Mouse (Mus musculus) midbrain, postnatal 0 days (tissue): Measurements from ENCODE around the gene Fundc1. TPM values are rescaled to one million over a fixed set of nuclear protein-coding genes. Genes with fewer than 3 reads are reported as not detected.
A peak's percentile ranks its signal among the peaks of the same experiment; 100 is the strongest.

Experiments
- ATAC-seq: fragments of 200-750 bp; cut with Nextera tagmentation; 2 replicates; pipeline ENCODE4 v1.8.0; 2017; ENCODE audit warnings: moderate number of reproducible peaks, mild to moderate bottlenecking, moderate TSS enrichment, moderate library complexity; ENCODE audit not compliant: low FRiP score
- DNase-seq: peaks from one replicate; pipeline ENCODE4 v3.0.0-alpha.2; 2015; ENCODE audit warnings: low spot score
- H3K27ac ChIP-seq: fragments of 300-500 bp; sonication (generic); 2 replicates; pipeline ENCODE4 v1.5.1; 2014; ENCODE audit warnings: low read depth, mild to moderate bottlenecking, low read length, mixed read lengths
- H3K27me3 ChIP-seq: fragments of 300-500 bp; sonication (generic); 2 replicates; pipeline ENCODE4 v1.6.1; 2014; ENCODE audit warnings: low read length, control low read depth, mixed read lengths; ENCODE audit not compliant: insufficient read depth
- H3K36me3 ChIP-seq: fragments of 300-500 bp; sonication (generic); 2 replicates; pipeline ENCODE4 v1.6.1; 2014; ENCODE audit warnings: low read length, control low read depth, mixed read lengths; ENCODE audit not compliant: insufficient read depth
- H3K4me1 ChIP-seq: fragments of 300-500 bp; sonication (generic); 2 replicates; pipeline ENCODE4 v1.6.1; 2014; ENCODE audit warnings: mild to moderate bottlenecking, control low read depth, antibody characterized with exemption, low read length, mixed read lengths; ENCODE audit not compliant: insufficient read depth
- H3K4me2 ChIP-seq: fragments of 300-500 bp; sonication (generic); 2 replicates; pipeline ENCODE4 v1.6.1; 2014; ENCODE audit warnings: low read depth, mild to moderate bottlenecking, low read length, mixed read lengths; ENCODE audit not compliant: poor library complexity, severe bottlenecking
- H3K4me3 ChIP-seq: fragments of 300-500 bp; sonication (generic); 2 replicates; pipeline ENCODE4 v1.5.1; 2014; ENCODE audit warnings: low read depth, mild to moderate bottlenecking, low read length, moderate library complexity
- H3K9ac ChIP-seq: fragments of 300-500 bp; sonication (generic); replicated peaks from 2 replicates; pipeline ENCODE4 v1.6.1; 2014; ENCODE audit warnings: mild to moderate bottlenecking, low read length, moderate library complexity, mixed read lengths; ENCODE audit not compliant: poor library complexity, severe bottlenecking
- H3K9me3 ChIP-seq: fragments of 300-500 bp; sonication (generic); 2 replicates; pipeline ENCODE4 v1.6.1; 2016; ENCODE audit warnings: low read length, control low read depth
- CTCF ChIP-seq: IDR thresholded peaks from 2 replicates; pipeline ENCODE4 v1.5.1; 2016; ENCODE audit warnings: antibody characterized with exemption, mild to moderate bottlenecking
- WGBS: fragments of 180-500 bp; shearing (Covaris S2); extraction: QIAGEN DNeasy Blood & Tissue Kit; methylation state at CpG from one replicate; pipeline ENCODE4 v1.1.7; 2014; 5-methylcytosine and 5-hydroxymethylcytosine counted together
- polyA plus RNA-seq: library from polyadenylated mRNA; unstranded; fragments of >200 nt; fragmentation: Nextera tagmentation; extraction: Ambion mirVana; gene quantifications from 2 replicates; pipeline ENCODE4 v1.2.1, GENCODE M21; 2015
- total RNA-seq: library from RNA; depleted of rRNA; stranded (reverse); fragments of >200 nt; gene quantifications from 2 replicates; pipeline ENCODE4 v1.2.3, GENCODE M21; 2014; rRNA removed

Fundc1 gene
- total RNA-seq (37.5 and 43.2 TPM in 2 replicates), polyA plus RNA-seq (50.9 and 52.5 TPM in 2 replicates)

- H3K27me3 ChIP-seq = no peaks in the 10 kb centered on the region
- no peaks in the 10 kb centered on the region for H3K36me3 ChIP-seq
- H3K27ac ChIP-seq = peak within 1 kb of the TSS; percentile 93
- H3K4me2 ChIP-seq = peak within 1 kb of the TSS; percentile 50
- 17% methylated on average over 23 of the region's 30 CpGs for WGBS
- H3K4me3 ChIP-seq = peak within 1 kb of the TSS; percentile 40
- peak within 1 kb of the TSS; percentile 64 for H3K9ac ChIP-seq
- H3K4me1 ChIP-seq = no peaks in the 10 kb centered on the region
- ATAC-seq = peak; percentile 99
- TF ChIP-seq CTCF = peak; percentile 32
- peak; percentile 97 for DNase-seq
- no peaks in the 10 kb centered on the region for H3K9me3 ChIP-seq
Measured at GRCm38 (mm10) chrX:17571621-17572459, at the start of gene Fundc1. TSS of gene Fundc1 (minus strand) at chrX:17572325.

GRCm38 (mm10) chrX:17611253-17611652 lies 39.1 kb upstream of the Fundc1 start:
- WGBS = 81% methylated on average over 1 of the region's 1 CpGs
- H3K4me2 ChIP-seq = no peak overlapping the region
- DNase-seq (no peak), ATAC-seq (no peak)
- no peak overlapping the region for H3K4me3 ChIP-seq
- H3K27me3 ChIP-seq = no peaks in the 10 kb centered on the region
- no peaks in the 10 kb centered on the region for H3K4me1 ChIP-seq
- H3K27ac ChIP-seq = no peak overlapping the region
- H3K9me3 ChIP-seq = no peaks in the 10 kb centered on the region
- H3K9ac ChIP-seq = no peak overlapping the region
- no peaks in the 10 kb centered on the region for H3K36me3 ChIP-seq
- TF ChIP-seq CTCF = no peak

DNA sequence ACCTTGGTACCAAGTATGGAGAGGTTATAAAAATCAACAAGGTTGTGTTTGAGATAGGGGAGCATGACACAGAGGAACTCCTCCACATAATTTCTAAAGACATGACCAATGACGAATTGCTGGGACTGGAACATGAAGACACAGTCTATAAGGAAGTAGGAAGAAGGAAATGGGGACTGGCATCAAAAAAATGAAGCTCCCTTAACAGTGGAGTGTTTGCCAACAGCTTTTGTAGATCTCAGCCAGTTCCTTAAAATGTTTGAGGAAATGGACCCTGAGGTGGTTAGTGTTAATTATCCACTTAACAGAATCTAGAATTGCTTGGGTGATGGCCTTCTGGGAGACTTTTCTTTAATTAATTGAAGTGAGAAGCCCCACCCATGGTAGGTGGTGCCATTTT lies 36.6 kb upstream of the Fundc1 start:
- TF ChIP-seq CTCF = no peak
- WGBS = 81% methylated on average over 1 of the region's 1 CpGs
- Histone ChIP-seq H3K4me2 (no peak overlapping the region), H3K4me1 (no peaks in the 10 kb centered on the region), H3K36me3 (no peaks in the 10 kb centered on the region), H3K9ac (no peak overlapping the region), H3K9me3 (no peaks in the 10 kb centered on the region), H3K27ac (no peak overlapping the region), H3K4me3 (no peak overlapping the region), H3K27me3 (no peaks in the 10 kb centered on the region)
- DNase-seq (no peak), ATAC-seq (no peak)

DNA sequence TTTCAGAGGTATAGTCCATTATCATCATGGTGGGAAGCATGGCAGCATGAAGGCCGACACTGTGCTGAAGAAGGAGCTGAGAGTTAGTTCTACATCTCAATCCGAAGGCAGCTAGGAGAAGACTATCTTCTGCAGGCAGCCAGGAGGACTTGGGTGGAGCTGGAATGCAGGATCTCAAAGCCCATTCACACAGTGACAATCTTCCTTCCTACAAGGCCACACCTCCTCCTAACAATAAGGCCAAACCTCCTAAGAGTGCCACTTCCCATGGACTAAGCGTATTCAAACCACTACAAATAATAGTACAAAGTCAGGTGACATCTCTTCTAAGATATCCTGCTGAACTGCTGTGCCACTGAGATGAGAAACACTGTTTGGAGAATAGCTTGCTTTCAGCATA lies 35.5 kb upstream of the Fundc1 start:
- DNase-seq = no peak
- TF ChIP-seq CTCF = no peak

DNA sequence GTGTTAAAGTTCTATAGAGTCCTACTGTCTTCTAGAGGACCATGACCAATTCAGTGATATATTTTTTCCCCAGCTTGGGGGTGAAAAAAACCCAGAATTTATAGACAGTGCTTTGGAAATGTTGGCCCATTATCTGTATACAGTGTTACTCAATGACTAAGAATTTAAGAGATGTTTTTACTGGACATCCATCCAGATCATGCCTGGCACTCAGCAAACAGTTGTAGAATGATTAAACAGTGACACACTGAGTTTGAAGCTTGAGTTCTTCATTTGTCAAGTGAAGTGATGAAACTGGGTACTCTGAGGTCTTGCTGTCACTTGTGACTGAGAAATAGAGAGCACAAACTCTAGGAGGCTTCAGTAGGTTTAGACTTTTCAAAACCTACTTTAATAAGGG lies 21.2 kb upstream of the Fundc1 start:
- no peaks in the 10 kb centered on the region for H3K36me3 ChIP-seq
- no peaks in the 10 kb centered on the region for H3K27me3 ChIP-seq
- H3K4me2 ChIP-seq = no peak overlapping the region
- no peak overlapping the region for H3K27ac ChIP-seq
- H3K4me3 ChIP-seq = no peak overlapping the region
- H3K9me3 ChIP-seq = no peaks in the 10 kb centered on the region
- TF ChIP-seq CTCF = no peak
- DNase-seq (no peak), ATAC-seq (no peak)
- no peaks in the 10 kb centered on the region for H3K4me1 ChIP-seq
- no peak overlapping the region for H3K9ac ChIP-seq

More for the DNA sequence above, 35.5 kb upstream of the Fundc1 start:
- no peak overlapping the region for H3K9ac ChIP-seq
- H3K4me1 ChIP-seq = no peaks in the 10 kb centered on the region
- H3K27me3 ChIP-seq = no peaks in the 10 kb centered on the region
- no peak for ATAC-seq
- H3K4me2 ChIP-seq = no peak overlapping the region
- 77% methylated on average over 3 of the region's 3 CpGs for WGBS
- H3K9me3 ChIP-seq = no peaks in the 10 kb centered on the region
- H3K4me3 ChIP-seq = no peak overlapping the region
- H3K36me3 ChIP-seq = no peaks in the 10 kb centered on the region
- H3K27ac ChIP-seq = no peak overlapping the region

- peak; percentile 58 for DNase-seq
- no peak for ATAC-seq
Measured at GRCm38 (mm10) chrX:17590745-17591144, 18.6 kb upstream of the Fundc1 start.

More at GRCm38 (mm10) chrX:17590745-17591144, 18.6 kb upstream of the Fundc1 start:
- Histone ChIP-seq H3K4me3 (no peak overlapping the region), H3K27me3 (no peaks in the 10 kb centered on the region), H3K9ac (no peak overlapping the region), H3K36me3 (no peaks in the 10 kb centered on the region), H3K27ac (no peak overlapping the region), H3K4me1 (no peaks in the 10 kb centered on the region), H3K4me2 (no peak overlapping the region), H3K9me3 (no peaks in the 10 kb centered on the region)
- TF ChIP-seq CTCF = no peak
- WGBS = 13% methylated on average over 1 of the region's 1 CpGs
